Comparison of ENCODE assay signal across 8 mouse cellular contexts in the genomic region with DNA sequence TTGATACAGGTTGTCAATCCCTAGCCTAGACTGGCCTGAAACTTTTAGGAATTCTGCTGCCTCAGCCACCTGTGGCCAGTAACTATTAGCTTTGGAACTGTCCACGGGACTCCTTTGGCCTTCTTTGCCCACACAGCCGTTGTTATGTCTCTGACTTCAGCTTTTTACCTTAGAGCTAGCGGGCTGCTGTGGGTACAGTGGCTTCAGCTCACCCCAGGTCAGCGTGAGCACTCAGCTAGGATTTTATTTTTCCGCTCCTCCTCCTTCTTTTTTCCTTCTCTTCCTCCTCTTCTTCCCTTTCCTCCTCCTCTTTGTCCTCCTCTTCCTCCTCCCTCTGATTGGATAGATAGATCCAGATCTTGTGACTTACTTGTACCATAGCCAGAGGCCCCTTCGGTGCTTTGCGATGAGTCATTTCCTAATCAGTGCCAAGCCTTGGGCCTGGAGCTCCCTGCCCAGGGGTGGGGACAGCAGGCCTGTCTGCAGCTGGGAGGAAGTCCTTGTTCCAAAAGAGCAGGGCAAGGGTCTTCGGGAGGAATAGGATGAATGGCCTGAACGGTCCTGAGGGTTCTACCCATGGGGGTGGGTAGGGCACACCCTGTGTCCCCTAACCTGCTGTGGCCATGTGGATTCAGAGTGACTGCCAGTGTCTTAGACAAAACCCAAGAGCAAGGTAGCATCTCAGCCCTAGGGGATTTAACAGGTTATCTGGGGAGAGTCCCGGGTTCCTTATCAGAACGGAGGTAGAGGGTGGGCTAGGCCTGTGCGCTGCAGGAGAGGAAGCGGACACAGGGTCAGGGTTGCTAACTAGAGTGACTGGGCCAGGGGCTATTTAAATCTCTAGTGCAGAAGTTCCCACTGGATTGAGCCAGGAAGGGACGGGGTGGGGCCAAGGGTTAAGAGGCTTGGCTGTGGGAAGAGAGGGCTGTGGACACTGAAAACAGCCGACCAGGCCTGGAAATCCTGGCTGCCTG. TPM values are rescaled to one million over a fixed set of nuclear protein-coding genes. Genes with fewer than 3 reads are reported as not detected.
A peak's percentile ranks its signal among the peaks of the same experiment; 100 is the strongest.
DNase-seq lines count a peak whose midpoint lies in the region; ATAC-seq and TF ChIP-seq lines count a peak whose summit lies in the region.

No protein-coding gene starts in this region.

- H3K4me1 ChIP-seq in lung, embryonic 14.5 days (ENCODE audit: insufficient read depth) = peaks cover 14% of the 10 kb centered on the region

- no peak for TF ChIP-seq CTCF in lung, embryonic 14.5 days (IDR thresholded peaks at IDR 0.05; ENCODE audit: low read depth)

- H3K27ac ChIP-seq in lung, embryonic 14.5 days (ENCODE audit: low read depth) = peak overlapping the region; percentile 77

- no peaks in the 10 kb centered on the region for H3K36me3 ChIP-seq in lung, embryonic 14.5 days (ENCODE audit: insufficient read depth)

- DNase-seq in cerebellum, adult 9-10 months = peak; percentile 60
- no peak for DNase-seq in cerebellum, postnatal 14 days
- peak; percentile 93 for DNase-seq in NIH3T3 (ENCODE audit: low read depth)
- peak; percentile 55 to 64 for DNase-seq in gastrocnemius, postnatal 36 days
- peak; percentile 77 to 88 for DNase-seq in kidney, adult 8-10 months
- DNase-seq in lung, embryonic 14.5 days = peak; percentile 80
- DNase-seq in yolk sac, embryonic 10.5 days (ENCODE audit: low spot score) = peak; percentile 75
- DNase-seq in layer of hippocampus, adult 8-10 months (ENCODE audit: low spot score in 2 of 2) = no peak

- no peaks in the 10 kb centered on the region for H3K27me3 ChIP-seq in lung, embryonic 14.5 days (ENCODE audit: insufficient read depth, low read length)

- no peak overlapping the region for H3K9ac ChIP-seq in lung, embryonic 14.5 days

- peak; percentile 81 for ATAC-seq in lung, embryonic 14.5 days (ENCODE audit: insufficient read depth)

- H3K4me3 ChIP-seq in lung, embryonic 14.5 days (ENCODE audit: low read depth, low read length) = no peak overlapping the region

- intact Hi-C loops in gastrocnemius, postnatal 36 days (cut with DNase I) = no loop called here

- WGBS in lung, embryonic 14.5 days = 41% methylated on average over 15 of the region's 15 CpGs

- H3K4me2 ChIP-seq in lung, embryonic 14.5 days = peak overlapping the region; percentile 1; the same call in 1 of the 2 replicates

- H3K9me3 ChIP-seq in lung, embryonic 14.5 days (ENCODE audit: low read depth, low read length) = no peaks in the 10 kb centered on the region

RNA-seq across cellular contexts. Expression of gene Tanc1, which starts 58.5 kb away (rescaled TPM):
- 1 to 10 TPM; 6.8 to 8.3 TPM for total RNA-seq in gastrocnemius, postnatal 36 days (2021)
- polyA plus RNA-seq in lung, embryonic 14.5 days (2014; fragmentation: Nextera tagmentation; extraction: Ambion mirVana) = 28.8 and 31.0 TPM in 2 replicates
- total RNA-seq in layer of hippocampus, adult 8-10 months (2022) = 100 to 1,000 TPM in 2 of 4 experiments, 10 to 100 TPM in 2; 94.9 to 115 (median 106) TPM

Comparison
In these comparisons a context has a peak if more than half of its experiments do, and no peak if none do; other contexts are left out.
1. DNase-seq: peak in cerebellum, adult 9-10 months (single experiment), NIH3T3 (single experiment), gastrocnemius, postnatal 36 days (2 of 2), kidney, adult 8-10 months (2 of 2), lung, embryonic 14.5 days (single experiment) and yolk sac, embryonic 10.5 days (single experiment); none in cerebellum, postnatal 14 days (0 of 2) and layer of hippocampus, adult 8-10 months (0 of 2).
2. RNA of gene Tanc1, which starts 58.5 kb away (total RNA-seq): 94.9 to 115 TPM in layer of hippocampus, adult 8-10 months; 6.8 to 8.3 TPM in gastrocnemius, postnatal 36 days; every median in the first group is over 10 times any median in the second.